Mouse (Mus musculus): Measurements from ENCODE around the gene Lig3.
A peak's percentile ranks its signal among the peaks of the same experiment; 100 is the strongest.
"Not testable (repeated sequence)": the region's sequence is repeated elsewhere in the genome, so short reads cannot be mapped to it uniquely, and the experiment has no call there.

Lig3 gene

GRCm38 (mm10) chr11:82831008-82831893 lies 50.3 kb downstream of the Lig3 start:
- DNase-seq (ENCODE audit: low spot score) = no peak

- not testable (repeated sequence) for DNase-seq (ENCODE audit: low spot score)
Measured at GRCm38 (mm10) chr11:82832402-82832801, 51.5 kb downstream of the Lig3 start.

GRCm38 (mm10) chr11:82833929-82834328 lies 53.0 kb downstream of the Lig3 start:
- no peak for DNase-seq (ENCODE audit: low spot score)

- not testable (repeated sequence) for DNase-seq (ENCODE audit: low spot score)
Measured at GRCm38 (mm10) chr11:82834359-82834758, 53.5 kb downstream of the Lig3 start.

DNA sequence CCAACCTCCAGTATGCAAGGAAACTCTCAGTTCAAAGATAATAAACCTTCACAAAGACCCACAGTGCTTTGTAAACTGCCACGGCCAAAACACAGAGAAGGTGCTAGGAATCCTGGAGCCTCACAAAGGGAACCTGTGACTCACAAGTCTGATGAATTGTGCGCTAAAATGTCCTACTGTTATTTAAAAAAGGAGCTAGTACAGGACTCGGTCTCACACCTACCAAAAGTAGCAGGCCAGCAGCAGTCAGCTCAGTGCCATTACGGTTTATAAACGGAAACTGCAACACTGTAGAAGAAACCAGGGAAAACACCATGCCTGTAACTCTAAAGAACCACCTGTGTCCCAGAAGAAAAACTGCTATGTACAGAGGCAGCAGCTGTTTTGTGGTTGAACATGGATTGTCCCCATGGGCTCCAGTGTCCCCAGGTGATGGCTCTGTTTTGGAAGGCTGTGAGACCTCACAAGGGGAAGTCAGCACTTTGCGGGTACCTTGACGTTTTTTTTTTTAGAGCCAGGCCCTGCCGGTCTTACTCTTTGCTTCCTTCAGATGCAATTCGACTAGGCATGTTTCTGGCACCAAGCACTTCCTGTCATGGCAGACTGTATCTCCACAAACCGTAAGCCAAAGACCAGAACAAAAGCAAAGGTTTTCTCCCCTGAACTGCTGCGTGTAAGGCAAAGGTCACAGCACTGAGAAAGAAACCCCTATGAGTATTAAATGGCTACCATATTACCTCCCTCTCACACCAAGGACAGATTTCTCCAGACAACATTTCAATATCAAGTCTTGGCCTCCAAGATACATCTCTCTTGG lies 54.9 kb downstream of the Lig3 start:
- no peak for DNase-seq (ENCODE audit: low spot score)

DNA sequence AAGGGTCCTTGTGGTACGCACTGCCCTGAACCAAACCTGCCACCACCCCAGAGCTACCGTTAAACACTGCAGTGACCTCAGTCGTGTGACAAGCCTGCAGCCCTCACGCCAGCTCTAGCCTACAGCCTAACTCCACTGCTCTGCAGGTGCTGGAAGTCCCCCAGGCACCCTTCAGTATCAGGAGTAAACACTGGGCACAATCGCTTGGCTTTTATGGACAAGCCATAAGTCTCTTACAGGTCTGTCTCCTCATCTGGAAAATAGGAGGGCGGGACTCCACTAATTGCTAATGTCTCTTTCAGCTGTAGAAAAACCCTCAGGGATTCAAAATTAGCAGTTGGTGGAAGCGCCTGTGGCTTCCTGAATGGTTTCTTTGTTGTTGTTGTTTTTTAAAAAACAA lies 56.3 kb downstream of the Lig3 start:
- no peak for DNase-seq (ENCODE audit: low spot score)

DNA sequence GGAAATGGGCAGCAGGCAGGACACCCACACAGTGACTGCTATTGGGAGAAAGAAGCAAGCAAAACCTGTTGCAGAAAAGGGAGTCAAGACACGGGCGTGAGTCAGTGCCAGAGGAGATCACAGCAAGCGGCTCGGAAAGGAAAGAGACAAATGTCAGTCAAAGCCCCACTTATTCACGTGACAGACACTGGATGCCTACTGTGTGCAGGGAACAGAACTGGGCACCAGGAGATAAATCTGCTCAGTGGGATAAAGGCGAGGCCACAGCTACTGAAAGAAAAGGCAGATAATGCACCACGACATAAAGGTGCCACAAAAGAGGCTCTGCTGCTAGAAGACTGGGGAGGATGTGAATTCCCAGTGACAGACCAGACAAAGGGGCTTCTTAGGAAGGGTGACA lies 56.9 kb downstream of the Lig3 start:
- no peak for DNase-seq (ENCODE audit: low spot score)

DNA sequence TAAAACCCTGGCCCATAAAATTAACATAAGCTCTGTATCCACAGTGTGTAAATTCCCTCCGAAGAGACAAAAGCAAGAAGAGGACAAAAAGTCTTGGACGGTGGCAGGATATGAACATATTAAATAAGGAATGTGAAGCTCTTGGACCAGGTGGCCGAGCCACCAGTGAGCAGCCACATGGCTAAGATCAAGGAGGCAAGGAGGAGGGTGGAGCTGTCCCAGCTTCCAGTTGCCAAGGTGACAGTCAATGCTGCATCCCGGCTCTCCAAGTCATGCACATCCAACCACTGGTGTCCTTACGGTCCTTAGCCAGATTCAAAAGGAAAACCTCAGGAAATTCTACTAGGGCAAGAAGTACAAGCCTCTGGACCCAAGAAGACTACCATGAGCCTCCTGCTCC lies 57.6 kb downstream of the Lig3 start:
- no peak for DNase-seq (ENCODE audit: low spot score)

GRCm38 (mm10) chr11:82844771-82845414 lies 64.0 kb downstream of the Lig3 start:
- no peak for DNase-seq (ENCODE audit: low spot score)

- peak; percentile 63 for DNase-seq (ENCODE audit: low spot score)
Measured at GRCm38 (mm10) chr11:82845415-82846078, 64.6 kb downstream of the Lig3 start.

DNA sequence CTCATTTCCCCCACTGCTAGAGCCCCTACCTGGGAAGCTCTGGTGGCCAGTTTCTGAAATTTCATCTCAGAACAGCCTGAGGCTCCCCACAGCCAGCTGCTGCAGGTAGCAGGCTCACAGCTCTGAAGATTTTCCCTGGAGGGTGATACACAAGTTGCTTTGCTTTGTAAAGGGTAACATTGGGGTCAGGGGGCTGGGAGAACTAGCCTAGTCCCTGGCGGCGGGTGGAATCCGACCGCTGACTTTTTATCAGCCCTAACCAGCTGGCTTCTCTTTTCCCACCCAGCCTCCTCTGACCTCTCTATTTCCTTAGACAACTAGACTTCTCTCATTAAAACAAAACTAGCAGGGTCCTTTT lies 65.2 kb downstream of the Lig3 start:
- DNase-seq (ENCODE audit: low spot score) = no peak

GRCm38 (mm10) chr11:82846938-82847337 lies 66.0 kb downstream of the Lig3 start:
- DNase-seq (ENCODE audit: low spot score) = no peak

- no peak for DNase-seq (ENCODE audit: low spot score)
Measured at GRCm38 (mm10) chr11:82847571-82848000, 66.7 kb downstream of the Lig3 start.

GRCm38 (mm10) chr11:82850259-82850658 lies 69.4 kb downstream of the Lig3 start:
- no peak for DNase-seq (ENCODE audit: low spot score)

GRCm38 (mm10) chr11:82852115-82852514 lies 71.2 kb downstream of the Lig3 start:
- DNase-seq (ENCODE audit: low spot score) = no peak

DNA sequence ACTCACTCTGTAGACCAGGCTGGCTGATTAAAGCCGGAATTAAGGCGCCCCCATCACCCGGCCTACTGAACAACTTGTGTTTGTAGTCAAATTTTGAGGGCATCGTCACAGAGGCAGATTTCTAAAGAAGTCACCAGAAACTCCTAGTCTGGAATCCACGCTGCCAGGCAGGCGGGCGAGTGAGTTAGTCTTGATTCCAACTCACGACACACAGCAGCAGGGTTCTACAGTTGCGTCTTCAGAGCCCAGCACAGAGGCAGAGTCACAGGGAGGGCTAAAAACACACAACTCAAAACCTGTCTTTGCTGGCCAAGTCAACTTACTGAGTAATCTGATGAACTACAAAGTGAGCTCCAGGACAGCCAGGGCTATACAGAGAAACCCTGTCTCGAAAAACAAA lies 71.6 kb downstream of the Lig3 start:
- no peak for DNase-seq (ENCODE audit: low spot score)

GRCm38 (mm10) chr11:82852958-82853357 lies 72.0 kb downstream of the Lig3 start:
- no peak for DNase-seq (ENCODE audit: low spot score)
